Mouse (Mus musculus): ENCODE data around the gene Htr1f.

The Htr1f gene

GRCm38 (mm10) chr16:64973533-64974305 lies 131.9 kb downstream of the Htr1f start:
- no peak for DNase-seq (ENCODE audit: low spot score)

- peak; percentile 33 for DNase-seq (ENCODE audit: low spot score)
Observed at GRCm38 (mm10) chr16:64961690-64962089, 144.0 kb downstream of the Htr1f start.

- peak; percentile 64 for DNase-seq (ENCODE audit: low spot score)
Observed at GRCm38 (mm10) chr16:64941646-64942195, 163.9 kb downstream of the Htr1f start.

DNA sequence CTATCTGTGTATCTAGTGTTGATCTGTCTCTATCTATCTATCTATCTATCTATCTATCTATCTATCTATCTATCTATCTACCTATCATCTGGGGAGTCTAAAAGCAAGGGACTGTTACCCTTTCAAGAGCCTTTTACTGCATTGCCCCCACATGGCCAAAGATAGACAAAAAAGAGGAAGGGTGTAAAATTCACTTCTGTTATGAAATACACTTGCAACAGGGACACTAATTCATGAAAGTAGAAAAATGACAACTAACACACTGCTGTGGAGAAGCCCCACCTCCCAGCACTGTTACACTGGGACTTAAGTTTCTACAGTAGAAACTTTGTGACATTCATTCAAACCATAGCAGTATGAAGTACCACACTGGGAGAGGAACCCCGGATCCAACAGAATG lies 170.9 kb downstream of the Htr1f start:
- DNase-seq (ENCODE audit: low spot score) = no peak

GRCm38 (mm10) chr16:64934011-64934410 lies 171.6 kb downstream of the Htr1f start:
- DNase-seq (ENCODE audit: low spot score) = no peak

DNA sequence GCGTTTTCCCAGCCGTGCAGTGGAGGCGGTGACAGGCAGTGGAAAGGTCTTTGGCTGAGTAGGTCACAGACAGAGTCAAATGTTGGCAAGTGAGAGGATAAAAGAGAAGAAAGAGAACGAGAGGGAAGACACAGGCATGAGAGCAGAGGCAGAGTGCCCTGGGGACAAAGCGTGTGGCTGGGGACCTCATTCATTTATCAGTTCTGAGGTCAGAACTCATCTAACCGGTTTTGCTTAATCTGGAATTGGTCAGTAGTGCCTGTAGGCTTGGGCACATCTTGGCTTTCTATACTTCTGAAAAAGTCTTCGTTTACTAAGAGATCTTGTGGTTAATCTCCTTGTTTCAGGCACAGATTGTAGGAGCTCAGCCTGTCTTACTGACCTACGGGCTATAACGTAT lies 182.2 kb downstream of the Htr1f start:
- no peak for DNase-seq (ENCODE audit: low spot score)

DNA sequence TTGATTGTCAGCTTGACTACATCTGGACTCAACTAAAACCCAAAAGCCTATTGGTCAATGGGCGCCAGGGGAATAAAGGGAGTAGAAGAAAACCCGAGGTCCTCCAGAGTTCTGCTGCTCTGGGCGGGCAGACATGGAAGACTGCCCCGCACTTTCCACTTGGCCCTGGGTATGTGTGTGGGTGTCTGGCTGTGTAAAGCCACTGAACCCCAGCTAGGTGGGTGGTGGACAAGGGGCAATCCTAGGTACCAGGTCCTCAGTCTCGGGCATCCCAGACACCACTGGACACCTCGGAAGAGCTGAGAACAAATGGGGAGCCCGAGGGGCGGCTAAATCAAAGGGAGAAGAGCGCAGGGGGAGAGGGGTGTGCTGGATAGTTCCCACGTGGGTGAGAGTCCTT lies 196.9 kb downstream of the Htr1f start:
- DNase-seq (ENCODE audit: low spot score) = no peak

GRCm38 (mm10) chr16:64907112-64907511 lies 198.5 kb downstream of the Htr1f start:
- no peak for DNase-seq (ENCODE audit: low spot score)

DNA sequence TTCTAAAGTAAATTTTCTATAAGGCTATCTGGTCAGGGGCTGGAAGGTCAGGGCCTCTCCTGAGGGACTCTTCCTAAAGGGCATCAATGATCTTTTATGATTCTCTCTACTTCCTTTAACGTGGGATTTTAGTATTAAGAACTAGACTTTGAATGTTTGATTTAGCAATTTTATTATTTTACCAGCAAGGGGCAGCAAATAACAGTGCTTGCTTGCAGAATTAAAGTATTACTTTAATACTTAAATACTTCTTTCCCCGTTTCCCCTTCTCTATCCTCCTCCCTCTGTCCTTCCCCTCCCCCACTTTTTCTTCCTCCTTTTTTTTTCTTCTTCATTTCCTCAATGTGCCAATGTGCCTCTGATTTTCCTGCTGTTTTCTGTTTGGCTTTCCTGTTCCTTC lies 202.3 kb downstream of the Htr1f start:
- no peak for DNase-seq (ENCODE audit: low spot score)

DNA sequence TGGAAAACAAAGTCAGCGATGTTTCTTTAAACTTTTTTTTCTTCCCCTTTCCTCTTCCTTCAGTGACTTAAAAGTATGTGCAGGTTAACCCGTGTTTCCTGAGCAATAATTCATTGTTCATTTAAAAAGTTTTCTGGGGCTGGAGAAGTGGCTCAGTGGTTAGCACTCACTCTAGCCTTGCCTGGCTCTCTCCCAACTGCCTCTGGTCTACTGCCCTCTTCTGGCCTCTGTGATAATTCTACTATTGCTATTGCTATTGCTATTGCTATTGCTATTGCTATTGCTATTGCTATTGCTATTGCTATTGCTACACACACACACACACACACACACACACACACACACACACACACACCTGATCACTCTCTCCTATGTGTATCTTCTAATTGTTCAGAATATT lies 206.6 kb downstream of the Htr1f start:
- peak; percentile 42 for DNase-seq (ENCODE audit: low spot score)

DNA sequence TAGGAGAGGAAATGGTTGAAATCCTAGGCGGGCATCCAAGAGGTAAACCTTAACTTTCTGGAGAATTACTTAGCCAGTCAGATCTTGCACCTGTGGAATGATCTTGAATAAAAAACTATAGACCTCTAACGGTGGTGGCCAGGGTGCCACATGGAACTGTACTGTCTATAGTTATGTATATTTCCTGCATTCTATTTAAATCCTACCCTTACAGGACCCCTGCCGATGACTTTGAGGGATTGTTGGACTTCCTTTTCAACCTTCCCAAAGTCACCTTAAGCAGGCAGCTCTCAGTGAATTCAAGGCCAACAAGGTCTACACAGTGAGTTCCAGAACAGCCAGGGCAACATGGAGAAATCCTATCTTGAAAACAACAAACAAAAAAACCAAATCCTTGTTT lies 216.2 kb downstream of the Htr1f start:
- DNase-seq (ENCODE audit: low spot score) = no peak

GRCm38 (mm10) chr16:64885547-64885946 lies 220.1 kb downstream of the Htr1f start:
- DNase-seq (ENCODE audit: low spot score) = no peak

DNA sequence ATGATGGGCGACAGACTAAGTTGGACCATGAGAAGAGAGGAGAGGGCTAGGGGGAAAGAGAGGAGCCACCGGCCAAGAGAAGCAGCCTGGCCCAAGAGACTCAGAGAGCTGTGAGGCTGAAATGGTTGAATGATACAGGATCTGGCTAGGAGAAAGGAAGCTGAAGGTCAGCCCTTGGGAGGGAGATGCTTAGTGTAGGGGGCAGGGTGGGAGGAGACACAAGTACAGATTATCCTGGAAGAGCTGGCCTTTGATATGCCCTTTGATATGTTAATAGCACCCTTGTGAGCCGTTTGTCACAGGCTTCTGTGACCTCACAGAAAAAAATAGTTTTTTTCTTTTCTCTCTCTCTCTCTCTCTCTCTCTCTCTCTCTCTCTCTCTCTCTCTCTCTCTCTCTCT lies 220.5 kb downstream of the Htr1f start:
- no peak for DNase-seq (ENCODE audit: low spot score)

GRCm38 (mm10) chr16:64884420-64884838 lies 221.2 kb downstream of the Htr1f start:
- no peak for DNase-seq (ENCODE audit: low spot score)

DNA sequence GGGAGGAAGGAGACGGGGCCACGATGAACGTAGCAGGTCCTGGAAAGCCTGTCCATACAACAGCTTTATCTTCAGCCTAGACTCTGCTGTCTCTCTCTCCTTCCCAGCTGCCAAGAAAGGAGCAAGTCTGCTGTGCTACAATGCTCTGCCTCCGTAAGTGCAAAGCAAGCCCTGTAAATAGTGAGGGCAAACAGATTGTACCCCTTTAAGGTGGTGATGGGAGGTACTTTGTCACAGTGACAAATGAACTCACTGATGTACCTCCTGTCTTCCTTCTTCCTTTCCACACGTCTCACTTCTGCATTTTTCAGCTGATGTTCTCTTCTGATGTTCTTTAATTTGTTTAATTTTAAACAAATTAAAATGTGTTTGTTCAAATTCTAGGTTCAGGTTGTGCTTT lies 221.8 kb downstream of the Htr1f start:
- no peak for DNase-seq (ENCODE audit: low spot score)

DNA sequence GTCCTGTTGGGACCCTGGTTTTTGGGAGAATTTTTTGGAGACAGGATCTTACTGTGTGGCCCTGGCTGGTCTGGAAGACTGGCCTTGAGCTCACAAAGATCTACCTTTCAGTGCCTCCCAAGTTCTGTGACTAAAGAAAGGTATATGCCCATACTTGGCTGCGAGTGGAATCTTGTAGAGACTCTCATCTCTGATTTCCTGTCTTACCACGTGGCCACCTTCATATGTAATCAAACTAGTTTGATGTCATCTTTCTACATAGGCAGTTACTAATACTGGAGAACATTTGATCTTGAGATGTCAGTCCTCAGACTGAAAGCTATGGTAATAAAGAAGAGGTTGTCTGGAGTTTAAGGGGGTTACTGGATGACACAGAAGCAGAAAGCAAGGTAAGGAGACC lies 224.2 kb downstream of the Htr1f start:
- peak; percentile 6 for DNase-seq (ENCODE audit: low spot score)

DNA sequence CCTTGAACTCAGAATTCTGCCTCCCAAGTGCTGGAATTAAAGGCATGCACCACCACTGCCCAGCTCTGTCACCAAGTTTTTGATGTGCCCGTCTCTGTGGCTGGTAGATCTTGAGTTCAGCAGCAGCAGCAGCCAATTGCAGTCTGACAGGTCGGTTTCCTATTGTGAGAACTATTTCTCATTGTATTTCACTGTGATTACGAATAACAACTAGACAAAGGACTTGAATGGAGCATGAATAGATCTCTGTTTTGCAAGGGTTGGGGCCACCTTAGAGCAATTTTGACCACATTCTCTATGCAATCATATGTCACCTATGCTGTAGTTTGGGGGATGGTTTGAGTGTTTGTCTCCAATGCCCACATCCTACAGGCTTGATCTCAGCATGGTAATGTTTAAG lies 224.7 kb downstream of the Htr1f start:
- DNase-seq (ENCODE audit: low spot score) = no peak

GRCm38 (mm10) chr16:64879735-64880134 lies 225.9 kb downstream of the Htr1f start:
- no peak for DNase-seq (ENCODE audit: low spot score)

DNA sequence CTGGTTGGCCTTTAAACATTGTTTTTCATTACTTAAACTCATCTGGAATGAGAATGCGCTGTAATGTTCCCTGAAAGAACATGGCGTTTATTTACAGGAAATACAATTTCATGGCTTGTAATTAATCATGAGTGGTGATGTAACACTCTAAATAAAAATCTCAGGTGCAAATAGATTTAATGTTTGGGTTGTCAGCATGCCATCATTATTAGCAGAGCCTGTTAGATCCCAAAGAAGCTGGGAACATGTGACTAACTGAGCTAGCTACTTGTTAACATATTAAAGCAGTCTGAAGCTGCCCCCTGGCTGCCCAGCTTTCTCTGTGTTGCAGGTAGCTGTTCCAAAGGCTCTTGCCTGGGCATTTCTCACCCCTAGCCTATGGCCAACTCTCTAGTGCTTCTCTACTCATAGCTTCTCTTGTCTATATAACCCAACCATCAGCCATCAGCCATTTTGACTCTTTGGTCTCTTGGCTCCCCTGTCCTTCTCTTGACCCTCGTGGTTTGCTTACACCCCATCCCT lies 227.0 kb downstream of the Htr1f start:
- no peak for DNase-seq (ENCODE audit: low spot score)

- no peak for DNase-seq (ENCODE audit: low spot score)
Observed at GRCm38 (mm10) chr16:64877314-64877713, 228.3 kb downstream of the Htr1f start.

GRCm38 (mm10) chr16:64876631-64877265 lies 228.9 kb downstream of the Htr1f start:
- DNase-seq (ENCODE audit: low spot score) = no peak

DNA sequence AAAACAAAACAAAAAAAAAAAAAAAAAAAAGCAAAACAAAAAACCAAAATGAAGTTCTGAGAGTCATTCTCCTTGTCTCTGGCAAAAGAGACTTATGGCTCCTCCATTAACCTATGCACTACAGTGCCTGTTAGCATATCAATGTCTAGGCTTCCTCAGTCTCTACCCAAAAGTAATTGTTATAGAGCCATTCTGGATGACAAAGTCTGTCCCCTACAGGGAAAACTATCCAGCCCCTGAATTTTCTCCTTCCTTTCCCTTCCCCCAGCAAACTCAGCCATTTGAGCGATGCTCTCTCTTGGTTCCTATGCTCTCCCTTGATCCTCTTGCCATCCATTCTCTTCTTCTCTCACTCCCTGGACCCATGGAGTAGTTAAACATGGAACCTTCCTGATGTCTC lies 229.8 kb downstream of the Htr1f start:
- no peak for DNase-seq (ENCODE audit: low spot score)

- DNase-seq (ENCODE audit: low spot score) = no peak
Observed at GRCm38 (mm10) chr16:64875384-64875783, 230.3 kb downstream of the Htr1f start.
